Comparison of ENCODE assay signal across 8 mouse cellular contexts in the genomic region with DNA sequence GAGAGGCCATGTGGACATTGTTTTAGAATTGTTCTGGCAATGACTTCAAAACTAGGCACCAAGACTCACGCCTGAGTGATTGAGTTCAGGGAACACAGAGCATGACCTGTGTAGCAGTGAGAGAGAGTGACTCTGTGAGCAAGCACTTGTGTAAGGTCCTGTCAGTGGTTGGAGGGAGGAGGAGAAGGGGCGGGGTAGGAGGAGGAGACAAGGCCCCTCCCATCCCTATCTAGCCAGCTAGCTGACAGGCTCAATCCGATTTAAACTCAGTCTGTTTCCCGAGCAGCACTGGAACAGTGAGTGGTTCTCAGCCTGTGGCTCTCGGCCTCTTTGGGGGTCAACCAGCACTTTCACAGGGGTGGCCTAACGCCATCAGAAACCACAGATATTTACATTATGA. TPM values are rescaled to one million over a fixed set of nuclear protein-coding genes. Genes with fewer than 3 reads are reported as not detected.
DNase-seq lines count a peak whose midpoint lies in the region; ATAC-seq and TF ChIP-seq lines count a peak whose summit lies in the region.

No protein-coding gene starts in this region.

- H3K27ac ChIP-seq in hindbrain, embryonic 13.5 days = no peak overlapping the region
- peak overlapping the region; percentile 64 for H3K27ac ChIP-seq in liver, embryonic 16.5 days (ENCODE audit: low read length)
- H3K27ac ChIP-seq in small intestine, adult 2 months (ENCODE audit: insufficient read depth, low read depth, low read length) = peak overlapping the region; percentile 48

- 0 out of 2 replicates have a peak, but pooled peaks have one; percentile 21 for ATAC-seq in hindbrain, embryonic 13.5 days (ENCODE audit: low FRiP score)
- peak; percentile 99 for ATAC-seq in liver, embryonic 16.5 days (ENCODE audit: low read depth)

- peaks cover 12% of the 10 kb centered on the region for H3K4me1 ChIP-seq in hindbrain, embryonic 13.5 days (replicated peaks)
- H3K4me1 ChIP-seq in liver, embryonic 16.5 days (ENCODE audit: control insufficient read depth, low read depth, low read length) = peaks cover 15% of the 10 kb centered on the region
- peaks cover 14% of the 10 kb centered on the region; the same call in 1 of the 2 replicates for H3K4me1 ChIP-seq in small intestine, adult 2 months (ENCODE audit: control insufficient read depth, insufficient read depth, insufficient read length, low read length)

- no peak overlapping the region; the same call in 1 of the 2 replicates for H3K9ac ChIP-seq in hindbrain, embryonic 13.5 days
- no peak overlapping the region for H3K9ac ChIP-seq in liver, embryonic 16.5 days (ENCODE audit: low read depth, low read length)

- peak; percentile 63; the same call in 1 of the 2 replicates for TF ChIP-seq POLR2A in small intestine, adult 2 months (IDR thresholded peaks at IDR 0.05; ENCODE audit: low read depth, low read length)

- no peak overlapping the region for H3K4me2 ChIP-seq in hindbrain, embryonic 13.5 days
- no peak overlapping the region for H3K4me2 ChIP-seq in liver, embryonic 16.5 days (ENCODE audit: low read depth, low read length)

- WGBS in hindbrain, embryonic 13.5 days = 29% methylated on average over 6 of the region's 6 CpGs
- WGBS in liver, embryonic 16.5 days (ENCODE audit: insufficient replicate concordance) = 16% methylated on average over 6 of the region's 6 CpGs
- WGBS in small intestine, adult 2 months = 12% methylated on average over 6 of the region's 6 CpGs

- TF ChIP-seq CTCF in small intestine, adult 2 months (IDR thresholded peaks at IDR 0.05; ENCODE audit: extremely low read depth, insufficient read length, insufficient replicate concordance, low read depth, low read length) = no peak

- H3K9me3 ChIP-seq in hindbrain, embryonic 13.5 days = no peaks in the 10 kb centered on the region
- no peaks in the 10 kb centered on the region for H3K9me3 ChIP-seq in liver, embryonic 16.5 days (replicated peaks; ENCODE audit: control insufficient read depth, low read length)

- no peak overlapping the region for H3K4me3 ChIP-seq in hindbrain, embryonic 13.5 days
- H3K4me3 ChIP-seq in liver, embryonic 16.5 days (ENCODE audit: low read depth, low read length) = no peak overlapping the region
- H3K4me3 ChIP-seq in small intestine, adult 2 months (ENCODE audit: low read depth, low read length) = no peak overlapping the region

- DNase-seq in spleen, postnatal 36 days (ENCODE audit: low spot score in 2 of 2) = peak; percentile 9 to 11
- no peak for DNase-seq in spleen, postnatal 14 days (ENCODE audit: low spot score in 2 of 2)
- DNase-seq in embryo, embryonic 11.5 days (ENCODE audit: low read depth, low spot score) = peak; percentile 19
- no peak for DNase-seq in right cerebral cortex, adult 18-20 months
- no peak for DNase-seq in gastrocnemius, adult 8-10 months (ENCODE audit: low spot score in 2 of 2)

- peaks cover 37% of the 10 kb centered on the region for H3K36me3 ChIP-seq in hindbrain, embryonic 13.5 days
- H3K36me3 ChIP-seq in liver, embryonic 16.5 days (ENCODE audit: control insufficient read depth, insufficient read depth) = peaks cover 8% of the 10 kb centered on the region
- peaks cover 30% of the 10 kb centered on the region for H3K36me3 ChIP-seq in small intestine, adult 2 months (ENCODE audit: control insufficient read depth, insufficient read depth, low read length)

- no peaks in the 10 kb centered on the region for H3K27me3 ChIP-seq in hindbrain, embryonic 13.5 days
- H3K27me3 ChIP-seq in liver, embryonic 16.5 days (ENCODE audit: control insufficient read depth, insufficient read depth, low read depth, low read length) = no peaks in the 10 kb centered on the region
- no peaks in the 10 kb centered on the region for H3K27me3 ChIP-seq in small intestine, adult 2 months (ENCODE audit: control insufficient read depth, insufficient read depth, low read length)

RNA-seq across cellular contexts. Expression of gene Mtf1, which starts 15.9 kb away (rescaled TPM):
- 13.5 and 14.8 TPM in 2 replicates for polyA plus RNA-seq in hindbrain, embryonic 13.5 days (2015; fragmentation: Nextera tagmentation; extraction: Ambion mirVana)
- polyA plus RNA-seq in liver, embryonic 16.5 days (2015; fragmentation: Nextera tagmentation; extraction: Ambion mirVana) = 8.5 and 10.1 TPM in 2 replicates
- polyA plus RNA-seq in small intestine, adult 2 months (2012; rRNA removed) = 2.8 and 12.4 TPM in 2 replicates
- total RNA-seq in gastrocnemius, adult 8-10 months (2022) = 10 to 100 TPM; 12.9 to 16.0 (median 15.0) TPM

RNA-seq across cellular contexts. Expression of gene Yrdc, which starts 32.7 kb away (rescaled TPM):
- polyA plus RNA-seq in hindbrain, embryonic 13.5 days (2015; fragmentation: Nextera tagmentation; extraction: Ambion mirVana) = 40.5 and 41.1 TPM in 2 replicates
- 10.6 and 12.5 TPM in 2 replicates for polyA plus RNA-seq in liver, embryonic 16.5 days (2015; fragmentation: Nextera tagmentation; extraction: Ambion mirVana)
- polyA plus RNA-seq in small intestine, adult 2 months (2012; rRNA removed) = 22.4 and 24.3 TPM in 2 replicates
- total RNA-seq in gastrocnemius, adult 8-10 months (2022) = 10 to 100 TPM; 10.4 to 15.0 (median 12.0) TPM

RNA-seq across cellular contexts. Expression of gene 1110065P20Rik, which starts 33.2 kb away (rescaled TPM):
- polyA plus RNA-seq in hindbrain, embryonic 13.5 days (2015; fragmentation: Nextera tagmentation; extraction: Ambion mirVana) = 77.8 and 84.4 TPM in 2 replicates
- polyA plus RNA-seq in liver, embryonic 16.5 days (2015; fragmentation: Nextera tagmentation; extraction: Ambion mirVana) = 8.3 and 11.1 TPM in 2 replicates
- polyA plus RNA-seq in small intestine, adult 2 months (2012; rRNA removed) = 29.9 and 31.4 TPM in 2 replicates
- total RNA-seq in gastrocnemius, adult 8-10 months (2022) = 10 to 100 TPM; 23.7 to 31.3 (median 25.2) TPM

RNA-seq across cellular contexts. Expression of gene Maneal, which starts 44.2 kb away (rescaled TPM):
- polyA plus RNA-seq in hindbrain, embryonic 13.5 days (2015; fragmentation: Nextera tagmentation; extraction: Ambion mirVana) = 8.1 and 8.8 TPM in 2 replicates
- polyA plus RNA-seq in liver, embryonic 16.5 days (2015; fragmentation: Nextera tagmentation; extraction: Ambion mirVana) = 0.02 TPM in 1 of 2 replicates, not detected in the other
- polyA plus RNA-seq in small intestine, adult 2 months (2012; rRNA removed) = 0.25 and 0.33 TPM in 2 replicates
- under 1 TPM; 0.19 to 0.54 (median 0.40) TPM for total RNA-seq in gastrocnemius, adult 8-10 months (2022)

Comparison
In these comparisons a context has a peak if more than half of its experiments do, and no peak if none do; other contexts are left out.
1. DNase-seq: peak in spleen, postnatal 36 days (2 of 2) and embryo, embryonic 11.5 days (single experiment); none in spleen, postnatal 14 days (0 of 2), right cerebral cortex, adult 18-20 months (single experiment) and gastrocnemius, adult 8-10 months (0 of 2).